Mouse (Mus musculus) embryo, embryonic 9.5 days (tissue): ENCODE measurements around the gene Spatc1l.

Experiments used
- DNase-seq: peaks from one replicate; pipeline ENCODE4 v3.0.0-alpha.2; 2017; ENCODE audit errors: extremely low spot score

Spatc1l gene

DNA sequence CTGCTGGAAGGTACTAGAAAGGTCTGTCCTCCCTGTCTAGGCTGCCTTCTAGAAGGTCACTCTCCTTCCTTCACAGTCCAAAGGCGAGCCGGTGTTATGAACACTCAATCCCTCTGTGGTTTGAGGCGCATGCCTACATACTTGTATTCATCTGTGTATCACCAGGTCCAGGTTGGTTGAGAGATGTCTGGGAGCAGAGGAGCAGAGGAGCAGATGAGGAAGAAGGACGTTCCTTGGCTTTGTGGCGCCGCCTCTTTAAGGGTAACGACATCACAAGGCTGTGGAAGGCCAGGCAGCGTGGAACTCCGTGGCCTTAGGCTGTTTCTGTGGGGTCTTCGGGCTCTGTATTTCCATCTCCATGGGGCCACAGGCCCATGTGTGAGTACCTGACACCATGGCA, at the start of gene Spatc1l:
TSS of gene Spatc1l (plus strand) at position 301 of the 400 bp plus-strand sequence.
- no peak for DNase-seq

DNA sequence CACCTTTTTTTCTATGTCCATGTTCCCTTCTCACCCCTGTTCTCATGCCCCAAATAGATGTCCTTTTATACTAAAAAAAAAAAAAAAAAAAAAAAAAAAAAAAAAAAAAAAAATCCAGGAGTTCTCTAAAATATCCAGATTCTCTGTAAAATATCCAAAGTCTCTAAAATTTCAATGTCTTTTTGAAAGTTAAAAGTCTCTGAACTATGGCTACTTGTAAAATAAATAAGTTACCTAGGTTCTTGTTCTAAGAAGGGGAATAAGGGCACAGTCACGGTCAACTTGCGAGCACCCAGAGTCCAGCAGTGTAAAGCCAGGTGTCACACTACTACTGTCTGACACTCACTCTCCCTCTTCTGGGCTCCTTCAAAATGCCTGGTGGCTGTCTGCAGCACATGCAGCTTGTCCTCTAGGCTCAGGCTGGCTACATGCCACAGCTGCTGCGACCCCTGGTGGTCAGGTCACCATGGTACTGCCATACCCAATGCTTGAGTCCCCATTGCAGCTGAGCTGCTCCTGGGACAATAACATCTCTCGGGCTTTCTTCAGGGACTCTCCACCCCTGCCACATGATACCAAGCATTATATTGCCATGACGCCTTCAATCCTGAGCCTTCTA, 49.0 kb upstream of the Spatc1l start:
- DNase-seq, result peak; percentile 68

DNA sequence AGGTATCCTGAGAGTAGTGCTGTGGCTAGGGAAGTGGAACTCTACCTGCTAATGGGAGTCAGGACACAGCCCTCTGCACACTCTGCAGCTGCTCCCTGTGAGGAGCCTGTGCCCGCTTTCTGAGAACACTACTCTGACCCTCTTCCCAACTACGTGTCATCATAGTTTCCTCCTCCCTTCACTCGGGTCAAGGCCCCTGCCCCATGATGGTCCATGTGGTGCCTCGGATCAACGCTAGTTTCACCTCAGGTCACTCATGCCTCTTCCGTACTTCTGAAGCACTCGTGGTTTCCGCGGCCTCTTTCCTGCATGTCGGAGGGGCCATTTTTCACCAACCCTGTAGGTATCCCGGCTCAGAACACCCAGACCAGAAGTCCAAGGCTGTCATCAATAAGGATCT, 31.1 kb upstream of the Spatc1l start:
- no peak for DNase-seq

DNA sequence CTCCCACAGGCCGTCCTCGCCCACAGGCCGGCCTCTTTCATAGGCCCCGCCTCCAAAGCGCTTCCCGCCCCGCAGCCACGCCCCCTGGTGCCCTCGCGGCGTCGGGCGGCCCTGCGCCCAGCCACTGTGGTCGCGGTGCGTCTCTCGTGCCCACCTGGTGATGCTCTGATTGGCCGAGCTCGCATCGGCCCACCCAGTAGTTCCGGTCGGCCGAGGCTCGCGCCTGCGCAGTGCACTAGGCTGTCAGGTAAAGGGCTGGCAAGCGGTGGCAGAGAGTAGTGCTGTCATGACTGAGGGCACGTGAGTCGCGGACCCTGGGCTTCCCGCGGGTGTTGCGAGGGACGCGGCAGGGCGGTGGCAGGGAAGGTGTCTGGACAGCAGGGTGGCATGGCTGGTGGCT, 30.7 kb upstream of the Spatc1l start, which contains the start of gene Lss:
TSS of gene Lss (plus strand) at position 214 of the 400 bp plus-strand sequence.
- DNase-seq, result peak; percentile 97

DNA sequence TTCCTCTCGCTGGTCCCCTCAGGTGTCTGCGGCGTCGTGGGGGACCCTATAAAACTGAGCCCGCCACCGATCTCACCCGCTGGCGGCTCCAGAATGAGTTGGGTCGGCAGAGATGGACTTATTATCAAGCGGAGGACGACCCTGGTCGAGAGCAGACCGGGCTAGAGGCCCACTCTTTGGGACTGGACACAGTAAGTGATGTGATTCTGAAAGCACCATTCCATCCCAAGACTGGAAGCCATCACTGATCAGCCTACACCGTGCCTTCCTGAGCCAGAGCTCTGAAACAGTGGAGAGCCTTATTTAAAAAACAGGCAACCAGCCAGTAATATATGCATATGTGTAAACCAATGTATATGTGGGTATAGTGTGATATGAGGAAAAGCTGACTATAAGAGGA, 30.2 kb upstream of the Spatc1l start:
- no peak for DNase-seq

DNA sequence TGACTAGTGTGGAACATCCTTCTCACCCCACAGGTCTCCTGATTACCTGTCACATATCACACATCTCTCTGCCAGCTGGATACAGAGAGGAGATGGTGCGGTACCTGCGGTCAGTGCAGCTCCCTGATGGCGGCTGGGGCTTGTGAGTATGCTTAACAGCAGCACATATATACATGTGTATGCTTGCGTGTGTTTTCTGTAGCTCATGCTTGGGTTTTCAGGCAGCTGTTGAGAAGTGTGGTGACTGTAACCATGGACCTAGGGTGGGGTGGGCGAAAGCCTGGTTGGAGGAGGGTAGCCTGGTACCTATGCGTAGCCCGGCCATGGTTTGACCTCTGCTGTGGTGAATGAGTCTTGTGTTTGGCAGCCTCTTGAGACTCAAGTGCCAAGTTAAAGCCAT, 26.5 kb upstream of the Spatc1l start:
- no peak for DNase-seq

DNA sequence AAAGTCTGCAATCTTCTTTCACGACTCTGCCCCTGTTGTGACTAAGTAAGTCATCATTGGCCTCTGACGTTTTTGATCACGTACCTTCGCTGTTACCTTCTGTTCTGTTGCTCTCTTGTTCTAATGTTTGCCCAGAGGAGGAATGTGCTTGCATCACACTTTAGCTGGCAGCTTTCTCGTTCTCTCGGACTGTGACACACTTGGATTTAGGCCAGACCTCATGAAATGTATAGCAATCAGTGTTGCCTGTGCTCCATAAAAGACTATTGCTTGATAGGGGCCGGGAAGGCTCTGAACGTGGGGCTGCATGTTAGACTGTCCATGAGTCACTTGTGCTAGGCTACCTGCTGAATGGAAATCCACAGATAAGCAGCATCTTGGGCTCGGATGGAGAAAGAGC, 24.5 kb upstream of the Spatc1l start:
- no peak for DNase-seq

DNA sequence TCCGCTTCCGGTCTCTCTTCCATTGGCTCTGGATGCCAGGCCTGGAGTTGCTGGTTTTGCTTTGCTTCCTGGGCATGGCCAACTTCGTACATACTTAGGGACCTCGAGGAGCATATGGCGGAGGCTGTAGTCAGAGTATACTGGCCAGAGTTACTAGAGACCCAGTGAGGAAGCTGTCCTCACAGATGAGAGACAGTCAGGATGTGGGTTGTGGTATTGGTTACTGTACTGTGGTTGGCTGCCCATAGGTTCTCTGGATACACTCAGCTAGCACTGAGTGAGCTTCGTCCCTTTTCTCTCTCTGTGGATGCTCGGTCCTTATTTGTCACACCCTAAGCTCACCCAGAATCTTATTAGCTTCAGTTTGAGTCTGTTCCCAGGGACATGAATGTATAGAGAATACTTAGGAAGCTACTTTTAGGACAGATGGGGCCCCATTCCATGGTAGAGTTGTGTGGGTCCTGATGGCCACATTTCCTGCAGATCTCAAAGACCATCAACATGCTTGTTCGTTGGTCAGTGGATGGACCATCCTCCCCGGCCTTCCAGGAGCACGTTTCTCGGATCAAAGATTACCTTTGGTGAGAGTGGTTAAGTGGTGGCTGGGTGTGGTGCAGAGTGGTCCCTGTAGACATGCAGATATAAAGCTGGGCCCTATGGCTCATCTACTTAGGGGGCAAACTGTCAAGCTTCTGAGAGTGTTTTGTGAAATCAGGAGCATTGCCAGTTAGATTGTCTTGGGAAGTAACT, 20.6 kb upstream of the Spatc1l start:
- DNase-seq, result no peak

DNA sequence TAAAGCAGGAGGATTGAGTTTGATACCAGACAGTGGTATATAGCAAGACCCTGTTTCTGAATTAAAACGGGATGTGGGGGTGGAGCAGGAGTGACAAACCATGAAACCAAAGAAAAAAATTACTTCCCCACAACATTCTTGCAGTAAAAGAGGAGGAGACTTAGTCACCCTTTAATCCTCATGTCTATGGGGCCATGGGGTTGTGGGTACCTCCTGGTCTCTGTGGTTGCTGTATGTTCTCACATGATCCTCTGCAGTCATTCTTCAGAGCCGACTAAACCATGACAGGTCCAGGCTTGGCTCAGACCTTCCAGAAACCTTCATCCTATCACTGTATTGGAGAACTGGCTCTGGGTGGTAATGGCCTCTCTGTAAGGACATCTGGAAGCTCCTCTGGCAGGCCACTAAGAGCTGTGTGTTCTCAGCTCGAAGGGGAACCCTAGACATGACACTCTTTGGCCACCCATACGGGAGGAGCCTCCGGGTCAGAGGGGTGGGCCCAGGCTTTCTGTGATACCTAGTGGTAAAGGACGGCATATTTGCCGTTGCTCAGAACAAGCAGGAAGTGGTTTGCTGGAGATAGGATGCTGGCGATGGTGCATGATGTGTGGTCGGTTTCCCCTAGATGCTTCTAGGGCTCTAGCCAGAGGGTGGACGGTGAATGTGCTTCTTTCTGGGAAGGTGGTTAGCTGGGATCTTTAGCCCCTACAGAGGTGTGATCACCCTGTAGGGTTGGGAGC, 19.3 kb upstream of the Spatc1l start:
- no peak for DNase-seq

DNA sequence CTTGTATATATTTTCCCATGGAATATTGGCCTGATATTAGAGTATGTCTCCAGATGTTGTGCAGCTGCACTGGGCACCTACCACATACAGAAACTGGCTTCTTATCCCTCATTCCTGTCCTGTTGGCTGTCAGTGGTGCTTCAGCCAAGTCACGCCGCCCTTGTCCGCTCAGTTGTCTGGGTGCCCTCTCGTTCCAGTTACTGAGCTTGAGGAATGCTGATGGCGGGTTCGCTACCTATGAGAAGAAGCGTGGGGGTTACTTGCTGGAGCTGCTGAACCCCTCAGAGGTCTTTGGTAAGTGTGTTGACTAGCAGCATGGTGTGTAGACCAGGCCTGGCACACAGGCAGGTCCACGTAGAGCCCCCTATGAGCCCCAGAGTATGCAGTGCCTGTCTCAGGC, 15.5 kb upstream of the Spatc1l start:
- no peak for DNase-seq

DNA sequence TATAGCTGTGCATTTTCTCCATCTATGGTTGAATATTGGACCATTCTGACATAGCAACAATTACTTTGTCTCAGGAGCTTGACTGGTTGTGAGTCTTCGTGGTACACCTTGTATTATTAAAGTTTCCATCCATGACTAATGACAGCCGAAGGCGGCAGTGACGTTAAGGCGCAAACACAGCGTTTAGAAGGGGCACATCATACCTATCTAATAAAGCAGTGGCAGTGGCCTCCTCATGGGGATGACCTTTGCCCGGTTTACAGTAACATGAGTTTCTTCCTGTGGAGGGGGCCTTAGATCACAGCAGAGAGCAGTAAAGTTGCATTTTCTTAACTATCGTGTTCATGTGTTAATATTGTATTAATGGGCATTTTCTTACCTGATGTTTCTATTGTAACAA, 13.9 kb upstream of the Spatc1l start:
- DNase-seq, result no peak

DNA sequence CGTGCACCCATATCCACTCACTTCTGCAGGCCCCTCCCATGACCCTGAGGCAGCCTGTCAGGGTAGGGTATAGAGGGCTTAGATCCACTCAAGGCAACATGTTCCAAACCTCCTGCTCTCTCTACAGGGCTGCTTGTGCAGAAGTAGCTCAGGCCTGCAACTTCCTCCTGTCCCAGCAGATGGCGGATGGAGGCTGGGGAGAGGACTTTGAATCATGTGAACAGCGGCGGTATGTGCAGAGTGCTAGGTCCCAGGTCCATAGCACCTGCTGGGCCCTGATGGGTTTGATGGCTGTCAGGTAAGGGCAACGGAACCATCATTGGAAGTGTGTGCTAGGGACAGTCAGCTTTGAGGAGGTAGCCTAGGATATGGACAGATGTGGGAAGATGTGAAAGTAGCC, 11.6 kb upstream of the Spatc1l start:
- no peak for DNase-seq

DNA sequence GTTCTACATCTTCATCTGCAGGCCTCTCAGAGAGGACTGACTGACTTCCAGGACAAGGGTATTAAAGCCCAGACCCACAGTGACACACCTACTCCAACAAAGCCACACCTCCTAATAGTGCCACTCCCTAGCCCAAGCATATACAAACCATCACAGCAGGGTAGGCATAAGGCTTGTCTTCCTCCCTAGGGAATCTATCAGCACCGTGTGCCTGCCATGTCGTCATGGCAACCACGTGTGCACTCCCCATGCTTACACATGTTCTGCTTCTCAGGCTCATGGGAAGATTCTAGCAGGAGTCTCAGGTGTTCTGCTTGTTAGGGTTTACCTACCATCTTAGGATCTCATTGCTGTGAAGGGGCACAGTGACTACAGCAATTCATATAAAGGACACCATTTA, 10.5 kb upstream of the Spatc1l start:
- DNase-seq, result no peak

DNA sequence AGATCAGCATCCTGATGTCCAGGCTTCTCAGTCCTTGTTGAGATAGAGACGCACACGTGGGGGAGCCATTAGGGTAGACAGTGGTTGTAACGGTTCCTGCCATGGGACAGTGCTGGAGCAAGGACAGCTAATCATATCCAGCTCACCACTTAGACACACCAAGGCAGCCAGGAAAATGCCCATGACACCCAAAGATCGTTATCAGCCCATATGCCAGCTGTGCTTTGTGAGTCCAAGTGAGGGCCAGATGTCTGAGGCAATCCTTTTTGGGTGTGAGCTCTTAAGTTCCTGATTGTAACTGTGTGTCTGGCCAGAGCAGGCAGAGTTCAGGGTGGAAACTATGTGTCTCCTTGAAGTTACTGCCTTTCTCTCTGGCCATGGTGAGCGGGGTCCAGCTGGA, 8.0 kb upstream of the Spatc1l start:
- no peak for DNase-seq

DNA sequence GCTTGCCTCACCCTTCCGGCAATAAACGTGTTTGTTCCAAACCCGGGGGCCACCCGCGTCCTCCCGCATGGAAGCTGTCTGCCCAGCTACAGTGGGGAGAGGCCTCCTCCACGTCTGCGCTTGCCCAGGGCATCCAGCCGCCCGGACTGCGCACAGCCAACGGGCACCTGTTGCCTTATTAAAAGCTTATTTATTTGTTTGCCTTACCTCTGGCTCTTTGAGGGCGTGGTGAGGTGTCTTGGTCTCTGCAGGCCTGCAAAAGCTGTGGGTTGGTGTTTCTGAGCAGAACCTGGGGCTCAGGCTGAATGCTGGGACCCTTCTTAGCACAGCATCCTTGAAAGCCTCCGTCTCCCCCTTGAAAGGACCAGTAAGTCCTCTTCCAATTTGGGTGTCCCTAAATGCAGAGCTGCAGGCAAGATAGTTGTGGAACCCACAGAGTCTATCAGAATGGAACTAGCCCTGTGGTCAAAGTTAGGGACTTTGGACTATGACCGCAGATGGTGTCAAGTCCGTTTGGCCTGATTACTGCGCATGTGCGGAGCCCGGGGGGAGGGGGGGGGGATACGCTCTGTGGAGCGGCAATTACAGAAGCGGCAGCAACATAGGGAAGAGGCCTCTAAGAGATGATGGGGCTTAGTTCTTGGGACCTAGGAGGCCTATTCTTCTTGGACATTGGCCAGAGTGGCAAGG, 8.1 kb downstream of the Spatc1l start:
- no peak for DNase-seq

DNA sequence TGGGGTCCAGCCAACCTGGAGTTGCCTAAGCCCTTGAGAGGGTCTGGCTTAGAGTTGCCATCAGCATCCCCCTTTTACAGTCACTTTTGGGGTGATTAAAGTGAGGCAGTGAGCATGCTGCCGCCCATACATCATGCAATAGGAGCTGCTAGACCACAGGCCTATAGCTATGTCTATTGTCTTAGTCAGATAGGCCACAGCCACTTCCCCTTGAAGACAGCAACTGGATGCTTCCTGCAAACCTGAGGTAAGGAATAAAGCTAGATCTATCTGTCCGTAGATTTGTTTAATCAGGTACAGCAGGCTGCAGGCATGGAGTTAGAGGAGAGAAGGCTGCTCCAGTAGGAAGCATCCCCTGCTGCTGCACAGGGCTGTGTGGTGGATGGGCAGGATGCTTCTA, 9.0 kb downstream of the Spatc1l start:
- no peak for DNase-seq

DNA sequence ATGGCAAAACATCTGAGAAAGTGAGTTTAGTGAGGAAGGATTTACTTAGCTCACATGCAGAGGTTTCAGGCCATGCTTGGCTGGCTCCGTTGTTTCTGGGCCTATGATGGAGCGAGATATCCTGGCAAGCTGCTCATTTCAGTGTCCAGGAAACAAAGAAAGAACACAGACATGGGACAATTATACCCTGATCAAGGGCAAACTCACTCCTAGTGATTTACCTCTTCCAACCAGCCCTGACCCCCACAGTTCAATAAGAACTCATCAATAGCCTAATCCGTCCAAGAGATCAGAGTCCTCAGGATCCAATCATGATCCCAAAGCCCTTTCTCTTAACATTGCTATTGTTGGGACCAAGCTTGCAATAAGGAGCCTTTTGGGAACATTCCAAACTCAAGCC, 10.1 kb downstream of the Spatc1l start:
- DNase-seq, result no peak

DNA sequence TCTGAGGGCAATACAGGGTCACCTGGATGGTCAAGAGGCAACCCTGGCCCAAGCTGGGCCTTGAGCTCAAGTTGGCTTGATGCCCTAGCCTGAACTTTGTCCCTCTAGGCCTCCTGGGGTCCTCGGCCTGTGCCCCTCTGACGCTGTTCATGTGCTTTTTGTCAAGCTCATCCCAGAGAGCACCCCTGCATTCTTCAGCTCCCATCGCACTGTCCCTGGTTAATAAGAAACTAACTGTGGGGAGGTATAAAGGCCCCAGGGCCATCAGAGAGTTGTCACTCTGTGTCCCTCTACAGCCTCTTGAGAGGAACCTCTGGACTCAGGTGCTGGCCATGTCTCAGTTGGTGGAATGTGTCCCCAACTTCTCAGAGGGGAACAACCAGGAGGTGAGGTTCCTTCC, 13.3 kb downstream of the Spatc1l start, which contains the start of gene Ftcd:
TSS of gene Ftcd (plus strand) at position 275 of the 400 bp plus-strand sequence.
- no peak for DNase-seq

DNA sequence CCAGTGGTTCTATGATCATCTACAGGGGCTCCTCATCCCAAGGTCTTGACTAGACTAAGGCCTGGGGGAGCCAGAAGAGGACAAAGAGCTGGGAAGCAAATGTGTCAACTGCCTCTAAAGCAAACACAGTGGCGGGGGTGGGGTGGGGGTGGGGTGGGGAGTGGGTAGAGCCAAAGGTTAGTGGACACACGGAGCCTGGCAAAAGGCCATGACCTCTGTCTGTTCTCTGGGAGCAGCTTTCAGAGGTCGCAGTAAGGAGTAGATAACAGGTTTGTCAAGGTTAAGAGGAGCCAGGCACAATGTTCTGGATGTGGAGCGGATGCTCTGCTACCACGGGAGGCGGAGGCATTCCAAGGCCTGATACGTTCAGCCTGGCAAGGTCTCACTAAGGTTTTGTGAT, 14.8 kb downstream of the Spatc1l start:
- DNase-seq, result no peak

DNA sequence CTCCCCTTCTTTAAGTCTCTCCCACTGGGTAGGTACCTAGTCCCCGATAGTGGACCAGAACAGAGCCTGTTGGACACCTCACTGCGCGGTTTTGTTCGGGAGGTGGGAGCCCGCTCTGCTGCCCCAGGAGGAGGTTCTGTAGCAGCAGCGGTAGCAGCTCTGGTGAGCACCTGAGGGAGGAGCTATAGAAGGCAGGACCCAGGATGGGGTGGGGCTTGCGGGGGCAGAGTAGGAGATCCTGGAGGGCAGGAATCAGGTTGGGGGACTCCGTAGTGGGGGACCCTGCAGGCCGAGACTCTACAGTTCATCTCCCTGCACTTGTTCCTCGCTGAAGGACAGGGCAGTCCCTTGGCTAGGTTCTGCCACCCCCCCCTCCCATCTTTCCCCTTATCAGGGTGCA, 22.1 kb downstream of the Spatc1l start:
- DNase-seq, result no peak

DNA sequence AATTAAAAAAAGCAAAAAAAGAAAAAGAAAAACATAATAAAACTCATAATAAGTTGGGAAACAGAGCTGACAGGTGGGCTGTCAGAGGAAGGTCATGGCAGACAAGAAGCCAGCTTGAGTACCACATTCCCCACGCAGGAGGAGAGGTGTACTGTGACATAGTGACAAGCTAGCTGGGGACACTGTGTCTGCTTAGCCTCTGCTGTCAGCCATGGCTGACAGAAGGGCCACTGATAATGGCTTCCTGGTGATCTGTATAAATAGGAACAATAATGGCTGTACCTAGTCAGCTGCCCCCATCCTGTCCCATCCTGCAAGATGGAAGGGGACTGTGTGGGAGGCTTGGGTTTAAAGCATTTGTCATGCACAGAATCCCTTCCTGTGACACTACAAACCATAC, 24.1 kb downstream of the Spatc1l start:
- no peak for DNase-seq

DNA sequence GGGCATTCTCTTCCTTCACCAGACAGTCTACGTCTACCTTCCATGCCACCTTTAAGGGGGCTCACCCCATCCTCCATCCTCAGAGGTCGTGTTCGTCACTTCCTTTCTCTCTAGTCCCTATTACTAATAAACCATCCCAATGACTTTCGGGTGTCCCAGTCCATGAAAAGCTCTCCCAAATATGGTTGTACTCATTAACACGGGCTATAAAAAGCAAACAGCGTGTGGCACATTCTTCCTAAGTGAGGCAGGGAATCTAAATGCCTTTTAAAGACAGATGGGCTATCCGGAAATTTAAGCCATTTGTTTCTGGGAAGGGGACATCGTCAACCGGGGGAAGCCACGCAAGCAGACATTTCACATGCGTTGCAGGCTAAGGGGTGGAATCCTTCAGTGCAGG, 28.1 kb downstream of the Spatc1l start:
- DNase-seq, result no peak
